Mouse (Mus musculus) T-helper 17 cell (primary cell): ENCODE results near the gene Dkc1.

Experiments used
- in situ Hi-C, 2 experiments: fragments of 300-600 bp; cut with MboI, MseI; formaldehyde crosslinking; loops; 1 replicate in 1 of 2; 2 replicates in 1 of 2; pipeline ENCODE4 v1.15.1; 2025; ENCODE audit warnings: high pct_unique_total_duplicates in 2 of 2

Gene Dkc1

GRCm38 (mm10) chrX:75095369-75096162 lies at the start of gene Dkc1:
TSS of gene Dkc1 (plus strand) at chrX:75095854.
- in situ Hi-C loops = loop anchor here in 1 of 2 experiments (10.0 kb wide), 1 partner anchor 671 kb away; the partner anchor contains the start of gene G6pdx

DNA sequence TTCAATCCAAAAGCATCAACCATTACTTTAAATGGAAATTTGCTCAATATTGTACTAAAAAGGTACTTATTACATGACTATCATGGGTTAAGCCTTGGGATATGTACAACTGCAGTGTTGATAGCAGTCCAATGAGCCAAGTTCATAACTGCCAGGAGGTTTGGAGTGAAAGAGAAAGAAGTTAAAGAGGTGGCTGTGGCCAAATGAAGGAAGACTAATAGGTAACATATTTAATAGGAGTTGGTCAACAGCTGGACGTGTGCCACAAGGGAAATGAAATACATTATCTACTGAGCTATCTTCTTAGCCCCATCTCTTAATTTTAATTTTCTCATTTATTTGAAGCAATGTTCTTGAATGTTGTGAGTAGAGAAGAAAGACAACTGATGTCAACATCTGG lies 49.7 kb upstream of the Dkc1 start:
- in situ Hi-C loops = no loop called here

DNA sequence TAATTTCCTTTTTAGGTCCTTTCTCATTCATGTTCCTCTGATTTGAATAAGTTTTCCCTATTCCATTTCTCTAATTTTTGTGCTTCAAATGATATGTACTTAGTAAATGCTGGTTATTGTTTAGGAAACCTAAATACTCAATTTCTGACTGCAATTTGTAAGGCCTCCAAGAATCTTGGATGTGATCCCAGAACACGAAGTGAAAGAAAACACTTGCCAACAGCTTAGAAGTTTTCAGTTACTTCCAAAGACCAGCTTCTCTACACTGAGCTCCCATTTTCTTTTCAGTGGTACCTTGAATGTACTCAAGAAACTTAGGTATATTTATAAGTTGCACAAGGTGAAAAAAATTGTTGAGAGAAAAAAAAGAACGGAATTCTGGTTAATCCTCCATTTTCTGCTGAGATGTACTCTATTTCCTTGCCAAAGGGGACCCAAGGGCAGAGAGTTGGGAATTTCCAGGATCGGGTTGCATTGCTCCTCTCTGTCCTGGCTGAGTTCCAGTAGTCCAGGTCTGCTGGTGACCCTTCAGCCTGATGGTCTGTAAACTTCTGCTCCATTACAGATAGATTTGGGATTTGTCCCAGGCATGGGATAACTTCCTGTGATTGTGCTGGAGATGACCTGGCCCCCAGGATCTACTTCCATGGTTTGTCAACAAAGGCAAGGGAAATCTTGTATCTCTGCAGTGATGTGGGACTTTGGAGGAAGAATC lies 48.6 kb upstream of the Dkc1 start:
- in situ Hi-C loops = no loop called here

DNA sequence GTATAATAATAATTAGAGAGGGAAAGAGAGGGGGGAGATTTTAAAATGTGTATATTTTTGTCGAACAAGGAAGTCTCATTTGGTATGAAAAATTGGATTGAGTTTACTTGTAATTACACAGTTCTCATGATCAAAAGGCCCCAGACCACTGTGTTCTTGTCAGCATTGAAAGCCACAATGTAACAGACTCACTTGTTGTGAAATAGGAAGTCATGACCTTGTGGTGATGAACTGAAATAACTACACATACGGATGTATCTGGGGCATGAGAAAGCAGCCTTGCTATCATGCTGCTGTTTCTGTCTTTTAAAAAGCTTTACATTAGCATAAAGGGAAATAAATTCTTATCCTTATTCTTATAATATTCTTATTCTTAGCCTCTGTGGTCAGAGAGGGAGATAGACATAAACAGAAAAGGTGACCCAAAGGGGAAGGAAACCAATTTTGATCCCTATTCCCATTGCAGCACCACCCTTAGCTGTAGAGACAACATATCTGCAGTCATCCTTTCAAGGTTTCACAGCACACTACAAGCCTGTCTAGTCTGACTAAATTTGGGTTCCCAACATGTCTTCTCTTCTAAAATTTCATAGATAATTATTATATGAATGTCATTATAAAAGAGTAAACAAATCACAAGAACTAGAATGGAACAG lies 39.4 kb upstream of the Dkc1 start:
- in situ Hi-C loops = no loop called here

- in situ Hi-C loops = no loop called here
Measured at GRCm38 (mm10) chrX:75082351-75082750, 13.3 kb upstream of the Dkc1 start.

DNA sequence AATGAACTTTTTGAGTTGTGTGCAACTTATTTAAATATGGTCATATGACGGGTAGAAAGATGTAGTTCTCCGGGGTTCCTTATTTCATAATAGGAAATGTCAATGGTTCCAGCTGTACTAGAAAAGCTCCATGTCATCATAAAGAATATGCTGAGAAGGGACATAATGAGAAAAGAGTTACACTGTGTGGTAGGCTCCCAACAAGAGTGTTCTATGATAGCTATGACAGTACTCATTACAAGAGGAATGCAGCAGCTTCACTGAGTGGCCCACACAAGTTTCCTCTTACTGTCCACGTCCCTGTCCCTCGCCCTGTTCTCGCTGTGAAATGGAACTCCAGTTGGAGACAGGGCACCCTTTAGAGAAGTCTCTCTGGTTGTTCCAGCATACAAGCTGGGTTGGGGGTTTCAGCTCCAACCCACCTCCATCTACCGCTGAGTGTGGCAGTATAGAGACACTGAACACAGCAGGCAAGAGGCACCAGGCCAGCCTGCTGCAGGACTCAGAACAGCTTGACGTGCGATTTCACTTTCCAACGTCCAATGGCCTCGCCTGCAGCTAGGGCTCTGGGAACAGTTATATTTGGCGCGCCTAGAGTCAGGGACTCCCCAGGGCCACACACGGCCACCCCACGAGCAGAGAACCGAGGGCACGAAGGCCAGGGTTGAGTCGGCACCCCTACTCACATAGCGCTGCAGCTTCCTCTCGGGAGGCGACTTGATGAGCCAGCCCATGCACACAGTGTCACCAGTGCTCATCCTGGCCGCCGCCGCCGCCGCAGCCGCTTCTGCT lies 11.5 kb upstream of the Dkc1 start:
- in situ Hi-C loops = no loop called here

- in situ Hi-C loops = loop anchor here in 1 of 2 experiments (5.0 kb wide), 1 partner anchor 1512 kb away; no protein-coding TSS in a partner anchor
Measured at GRCm38 (mm10) chrX:75084774-75085508, 10.7 kb upstream of the Dkc1 start, which contains the start of gene Gab3. TSS of gene Gab3 (minus strand) at chrX:75085458.

- in situ Hi-C loops = loop anchor here in 1 of 2 experiments (5.0 kb wide), 1 partner anchor 1512 kb away; no protein-coding TSS in a partner anchor
Measured at GRCm38 (mm10) chrX:75085654-75086053, 10.0 kb upstream of the Dkc1 start.

- in situ Hi-C loops = loop anchor here in 1 of 2 experiments (10.0 kb wide), 1 partner anchor 671 kb away; the partner anchor contains the start of gene G6pdx
Measured at GRCm38 (mm10) chrX:75096163-75096770, 613 bp downstream of the Dkc1 start.

DNA sequence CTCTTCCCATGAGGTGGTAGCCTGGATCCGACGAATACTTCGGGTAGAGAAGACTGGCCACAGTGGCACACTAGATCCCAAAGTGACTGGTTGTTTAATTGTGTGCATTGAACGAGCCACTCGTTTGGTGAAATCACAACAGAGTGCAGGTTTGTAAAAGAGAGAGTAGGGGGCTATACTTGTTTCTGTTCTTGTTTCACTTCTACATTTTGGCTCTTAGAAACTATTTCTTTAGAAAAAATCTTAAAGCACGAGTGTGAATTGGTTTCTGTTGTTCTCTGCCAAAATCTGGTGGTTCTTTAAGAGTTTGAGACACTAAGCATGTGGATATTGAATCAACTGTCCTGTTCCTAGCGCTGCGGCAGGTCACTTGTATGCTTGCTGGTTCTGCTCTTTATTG lies 3.1 kb downstream of the Dkc1 start:
- in situ Hi-C loops = loop anchor here in 1 of 2 experiments (10.0 kb wide), 1 partner anchor 674 kb away; the partner anchor contains the start of gene G6pdx

DNA sequence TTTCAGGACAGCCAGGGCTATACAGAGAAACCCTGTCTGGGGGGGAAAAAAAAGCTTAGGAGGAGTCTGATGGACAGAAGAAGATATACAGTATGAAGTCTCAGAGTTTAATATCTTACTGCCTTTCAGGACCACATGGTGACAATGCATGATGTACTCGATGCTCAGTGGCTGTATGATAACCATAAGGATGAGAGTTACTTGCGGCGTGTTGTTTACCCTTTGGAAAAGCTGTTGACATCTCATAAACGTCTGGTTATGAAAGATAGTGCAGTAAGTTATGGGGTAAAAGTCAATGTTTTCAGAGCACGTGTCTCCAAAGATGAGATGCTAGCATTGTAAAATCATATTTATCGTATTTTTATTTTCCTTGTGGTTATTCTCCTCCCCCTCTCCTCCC lies 6.6 kb downstream of the Dkc1 start:
- in situ Hi-C loops = no loop called here

DNA sequence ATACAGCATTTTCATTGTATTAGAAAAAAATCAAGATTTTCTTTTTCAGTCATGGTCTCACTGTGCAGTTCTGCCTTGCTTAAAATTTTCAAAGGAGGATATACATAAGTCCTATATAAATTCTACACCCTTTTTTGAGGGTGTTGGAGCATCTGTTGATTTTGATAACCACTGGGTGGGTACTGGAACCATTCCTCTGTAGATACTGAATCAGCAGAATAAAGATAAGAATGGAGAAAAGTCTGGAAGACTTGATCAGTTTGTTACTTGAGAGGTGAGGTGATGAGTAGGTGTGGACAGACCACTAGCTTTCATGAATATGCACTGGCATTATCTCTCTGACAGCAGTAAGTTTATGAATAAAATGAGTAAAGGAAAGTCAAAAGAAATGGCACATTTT lies 19.9 kb downstream of the Dkc1 start:
- in situ Hi-C loops = no loop called here

DNA sequence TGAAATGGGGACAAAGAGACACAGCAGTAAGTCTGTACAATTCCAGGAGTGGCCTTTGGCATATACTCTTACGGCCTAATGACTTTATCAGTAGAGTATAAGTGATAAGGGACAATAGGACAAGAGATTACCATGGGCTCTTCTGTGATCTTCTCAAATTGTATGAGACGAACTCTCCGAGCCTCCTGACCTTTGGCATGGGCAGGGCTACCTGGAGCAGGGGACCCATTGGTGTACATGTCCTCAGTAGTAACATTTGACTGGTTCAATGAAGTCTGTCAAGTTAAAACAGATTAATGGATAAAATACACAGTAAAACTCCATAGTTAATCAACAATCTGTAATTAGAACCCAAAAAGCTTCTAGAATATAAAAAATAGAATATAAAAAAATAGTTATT lies 30.0 kb downstream of the Dkc1 start:
- in situ Hi-C loops = loop anchor here in 1 of 2 experiments (10.0 kb wide), 1 partner anchor 1431 kb away; no protein-coding TSS in a partner anchor

DNA sequence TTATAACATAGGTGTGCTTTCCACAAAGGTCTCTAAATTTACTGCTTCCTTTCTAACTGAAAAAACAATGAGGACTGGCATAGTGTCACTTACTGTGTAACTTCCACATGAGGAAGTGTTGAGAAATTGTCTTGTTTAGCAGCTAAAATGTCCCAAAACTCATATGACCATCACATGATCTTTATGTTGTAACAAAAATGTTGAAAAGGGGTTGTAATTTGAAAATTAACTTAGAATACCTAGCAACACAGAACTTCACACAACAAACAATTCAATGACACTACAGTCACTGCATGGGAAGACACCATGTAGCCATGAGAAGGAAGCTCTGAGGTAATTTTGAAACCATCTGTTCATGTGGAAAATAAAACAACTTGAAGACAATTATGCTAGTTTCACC lies 31.2 kb downstream of the Dkc1 start:
- in situ Hi-C loops = loop anchor here in 1 of 2 experiments (10.0 kb wide), 1 partner anchor 1432 kb away; no protein-coding TSS in a partner anchor

DNA sequence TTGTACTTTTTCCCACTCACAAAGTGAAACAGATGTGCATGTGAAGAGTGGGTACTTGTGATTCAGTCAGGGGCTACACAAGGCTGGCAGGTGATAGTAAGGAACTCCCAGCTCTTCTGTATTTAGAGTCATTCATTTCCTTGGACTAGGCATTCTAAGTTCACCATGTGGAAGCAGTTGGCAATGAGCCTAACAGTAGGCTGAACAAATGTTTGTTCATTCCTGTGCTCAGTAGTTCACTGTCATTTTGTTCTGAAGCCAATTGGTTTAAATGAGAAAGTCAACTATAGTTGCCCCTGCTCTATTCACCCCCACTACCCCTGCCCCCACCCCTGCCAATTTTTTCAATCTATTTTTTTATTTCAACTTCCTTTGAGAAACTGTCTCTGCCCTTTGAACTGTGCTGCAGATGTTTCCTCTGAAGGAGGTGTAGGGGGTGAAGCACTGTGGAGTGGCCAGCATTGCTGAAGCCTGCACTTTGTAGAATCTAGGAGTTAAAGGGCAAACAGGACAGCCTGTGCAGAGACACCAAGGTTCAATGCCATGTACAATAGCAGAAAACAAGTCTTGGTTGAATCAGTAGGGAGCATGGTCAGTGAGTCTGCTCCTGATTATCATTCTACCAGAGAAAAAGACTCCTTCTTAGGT lies 32.8 kb downstream of the Dkc1 start:
- in situ Hi-C loops = loop anchor here in 1 of 2 experiments (10.0 kb wide), 1 partner anchor 1434 kb away; no protein-coding TSS in a partner anchor

GRCm38 (mm10) chrX:75129474-75129873 lies 33.8 kb downstream of the Dkc1 start:
- in situ Hi-C loops = loop anchor here in 1 of 2 experiments (10.0 kb wide), 1 partner anchor 1435 kb away; no protein-coding TSS in a partner anchor

DNA sequence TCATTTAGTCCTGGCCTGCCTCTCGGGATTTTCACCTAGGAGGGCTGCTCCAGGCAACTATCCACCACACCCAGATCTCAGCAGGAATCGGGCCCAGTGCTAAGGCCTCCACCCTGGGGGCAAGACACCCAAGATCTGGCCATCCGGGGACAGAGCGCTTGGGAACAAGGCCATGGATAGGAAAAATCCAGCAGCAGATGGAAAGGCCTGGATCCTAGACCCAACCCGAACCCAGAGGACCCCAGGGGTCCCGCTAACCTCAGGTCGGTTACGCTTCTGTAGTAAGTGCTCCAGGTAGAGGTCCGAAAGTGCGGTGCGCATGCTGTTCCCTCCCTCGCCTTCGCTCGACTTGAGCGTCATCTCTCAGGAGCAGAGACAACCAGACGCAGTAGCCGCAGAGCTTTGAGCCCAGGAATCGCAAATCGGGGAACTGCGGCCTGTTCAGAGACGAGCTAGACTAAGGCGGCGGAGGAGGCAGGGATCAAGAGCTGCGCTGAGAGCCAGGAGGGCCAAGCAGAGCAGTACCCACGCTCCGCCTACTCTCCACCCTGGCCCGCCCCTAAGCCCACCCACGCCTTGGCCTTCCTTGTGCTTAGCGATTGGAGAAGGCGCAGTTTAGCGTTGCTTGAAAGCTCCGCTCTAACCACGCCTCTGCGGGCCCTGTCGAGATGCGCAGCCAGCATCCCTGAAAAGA lies 35.0 kb downstream of the Dkc1 start, which contains the start of gene Mpp1:
Mpp1 (minus strand) TSS at position 550 of the 694 bp plus-strand sequence.
- in situ Hi-C loops = no loop called here

- in situ Hi-C loops = no loop called here
Measured at GRCm38 (mm10) chrX:75136938-75137337, 41.3 kb downstream of the Dkc1 start.
